Mouse (Mus musculus) spleen, postnatal 36 days (tissue): ENCODE measurements around the gene Cstf1.

Experiments used
- DNase-seq, 2 experiments: peaks; one replicate each; pipeline ENCODE4 v3.0.0; 2022; ENCODE audit warnings: low spot score in 2 of 2, mixed read lengths in 1 of 2

Cstf1 gene

GRCm38 (mm10) chr2:172416218-172416617 lies 45.7 kb downstream of the Cstf1 start:
- no peak for DNase-seq

GRCm38 (mm10) chr2:172416876-172417275 lies 46.4 kb downstream of the Cstf1 start:
- no peak for DNase-seq

GRCm38 (mm10) chr2:172418208-172418607 lies 47.7 kb downstream of the Cstf1 start:
- no peak for DNase-seq

- no peak for DNase-seq
Observed at GRCm38 (mm10) chr2:172430609-172431008, 60.1 kb downstream of the Cstf1 start.
